Mouse (Mus musculus): ENCODE results near the gene Mars.

The Mars gene

GRCm38 (mm10) chr10:127285644-127286043 lies 25.9 kb downstream of the Mars start:
- DNase-seq: no peak

- DNase-seq: no peak
These were observed 26.7 kb downstream of the Mars start for GRCm38 (mm10) chr10:127284724-127285500.

- no peak for DNase-seq
These were observed 27.4 kb downstream of the Mars start for GRCm38 (mm10) chr10:127284105-127284622.

GRCm38 (mm10) chr10:127282620-127283215 lies 28.9 kb downstream of the Mars start:
- no peak for DNase-seq

- no peak for DNase-seq
These were observed 30.3 kb downstream of the Mars start for GRCm38 (mm10) chr10:127281316-127281715.

GRCm38 (mm10) chr10:127279730-127280129 lies 31.9 kb downstream of the Mars start:
- DNase-seq: no peak

GRCm38 (mm10) chr10:127274261-127275022 lies 37.1 kb downstream of the Mars start:
- no peak for DNase-seq

- DNase-seq: no peak
These were observed 39.2 kb downstream of the Mars start for GRCm38 (mm10) chr10:127272371-127272770.

- no peak for DNase-seq
These were observed 41.7 kb downstream of the Mars start for GRCm38 (mm10) chr10:127269884-127270283.

- DNase-seq: peak; percentile 41
These were observed 42.5 kb downstream of the Mars start for GRCm38 (mm10) chr10:127269036-127269435.

- peak; percentile 34 for DNase-seq
These were observed 43.2 kb downstream of the Mars start for GRCm38 (mm10) chr10:127268401-127268800.

- DNase-seq: peak; percentile 51
These were observed 44.3 kb downstream of the Mars start for GRCm38 (mm10) chr10:127267318-127267717.

GRCm38 (mm10) chr10:127266112-127267091 lies 45.2 kb downstream of the Mars start, which contains the start of gene Dctn2:
Dctn2 (plus strand) TSS chr10:127266368.
- DNase-seq: peak; percentile 95

GRCm38 (mm10) chr10:127265727-127266111 lies 45.9 kb downstream of the Mars start:
- DNase-seq: peak; percentile 65

- DNase-seq: peak; percentile 48
These were observed 46.6 kb downstream of the Mars start for GRCm38 (mm10) chr10:127264971-127265370.

- peak; percentile 60 for DNase-seq
These were observed 47.2 kb downstream of the Mars start for GRCm38 (mm10) chr10:127264336-127264735.

GRCm38 (mm10) chr10:127263631-127264030 lies 48.0 kb downstream of the Mars start:
- peak; percentile 42 for DNase-seq

GRCm38 (mm10) chr10:127262548-127263398 lies 48.8 kb downstream of the Mars start, which contains the start of gene Kif5a:
Kif5a (minus strand) TSS chr10:127263348.
- DNase-seq: peak; percentile 81

- DNase-seq: peak; percentile 63
These were observed 49.7 kb downstream of the Mars start for GRCm38 (mm10) chr10:127261706-127262547.

- no peak for DNase-seq
These were observed 53.1 kb downstream of the Mars start for GRCm38 (mm10) chr10:127258489-127258888.

Measured in cerebellum, adult 9-10 months (tissue).